Mouse (Mus musculus): ENCODE measurements at regions not wholly inside any gene's neighbourhood (a gene's known extent, or its start where the extent isn't known, plus 50 kb on each side); places are given as distances from the start of the nearest gene placed in this dataset.
"Not testable (repeated sequence)": the region's sequence is repeated elsewhere in the genome, so short reads cannot be mapped to it uniquely, and the experiment has no call there.

DNA sequence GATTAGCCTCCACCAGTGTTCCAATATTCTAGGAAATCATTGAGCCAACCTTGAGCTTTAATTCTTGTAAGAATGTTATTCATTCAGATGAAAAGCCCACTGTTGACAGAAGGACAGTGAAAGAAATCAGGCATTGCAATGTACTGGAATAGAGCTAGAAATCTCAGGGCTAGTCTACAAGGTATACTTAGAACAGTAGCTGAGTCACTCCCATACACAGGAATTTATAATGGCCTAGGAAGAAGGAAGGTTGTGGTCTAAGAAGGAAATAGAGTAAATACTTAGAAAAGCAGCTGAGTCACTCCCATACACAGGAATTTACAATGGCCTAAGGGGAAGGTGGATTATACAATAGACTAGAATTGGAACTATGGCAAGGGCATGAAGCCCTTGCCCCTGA is 174.6 kb downstream of the Fam181b start:
- intact Hi-C loops (cut with DNase I); DNase-seq: not testable (repeated sequence)

DNA sequence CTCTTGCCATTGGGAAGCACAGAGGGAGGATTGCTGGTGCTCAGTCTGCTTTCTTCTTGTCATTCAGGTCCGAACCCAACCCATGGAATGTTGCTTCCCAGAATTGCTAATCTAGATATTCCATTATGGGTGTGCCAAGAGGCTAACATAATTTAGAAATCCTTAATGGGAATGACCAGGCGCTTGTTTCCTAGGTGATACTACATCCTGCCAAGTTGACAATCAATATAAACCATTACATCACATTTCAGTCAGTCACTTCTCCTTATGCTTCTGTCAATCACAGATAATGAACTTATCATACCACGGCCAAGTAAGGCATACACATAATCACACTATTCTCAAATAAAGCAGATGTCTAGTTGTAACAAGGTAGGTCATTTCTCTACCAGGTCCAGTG is 206.1 kb downstream of the Fam181b start:
- intact Hi-C loops (cut with DNase I) = no loop called here
- DNase-seq = no peak

DNA sequence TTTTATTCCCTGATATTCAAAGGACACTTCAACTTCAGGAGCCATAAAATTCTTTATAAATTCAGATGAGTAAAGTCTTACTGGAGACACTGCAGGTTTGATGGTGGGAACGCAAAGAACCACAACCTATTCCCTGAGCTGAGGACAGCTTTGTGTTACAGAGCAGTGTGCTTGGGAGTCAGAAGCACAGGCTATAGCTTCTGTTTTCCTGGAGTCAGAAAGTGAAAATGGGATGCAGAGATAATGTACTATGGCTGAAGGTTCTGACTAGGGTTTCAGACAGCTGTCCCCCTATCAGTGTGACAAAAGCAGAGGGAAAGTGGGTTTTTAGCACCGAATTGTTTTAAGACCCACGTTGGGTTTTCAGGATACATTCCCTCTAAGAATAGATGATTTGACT is 211.8 kb downstream of the Fam181b start:
- intact Hi-C loops (cut with DNase I) = no loop called here
- DNase-seq = no peak

DNA sequence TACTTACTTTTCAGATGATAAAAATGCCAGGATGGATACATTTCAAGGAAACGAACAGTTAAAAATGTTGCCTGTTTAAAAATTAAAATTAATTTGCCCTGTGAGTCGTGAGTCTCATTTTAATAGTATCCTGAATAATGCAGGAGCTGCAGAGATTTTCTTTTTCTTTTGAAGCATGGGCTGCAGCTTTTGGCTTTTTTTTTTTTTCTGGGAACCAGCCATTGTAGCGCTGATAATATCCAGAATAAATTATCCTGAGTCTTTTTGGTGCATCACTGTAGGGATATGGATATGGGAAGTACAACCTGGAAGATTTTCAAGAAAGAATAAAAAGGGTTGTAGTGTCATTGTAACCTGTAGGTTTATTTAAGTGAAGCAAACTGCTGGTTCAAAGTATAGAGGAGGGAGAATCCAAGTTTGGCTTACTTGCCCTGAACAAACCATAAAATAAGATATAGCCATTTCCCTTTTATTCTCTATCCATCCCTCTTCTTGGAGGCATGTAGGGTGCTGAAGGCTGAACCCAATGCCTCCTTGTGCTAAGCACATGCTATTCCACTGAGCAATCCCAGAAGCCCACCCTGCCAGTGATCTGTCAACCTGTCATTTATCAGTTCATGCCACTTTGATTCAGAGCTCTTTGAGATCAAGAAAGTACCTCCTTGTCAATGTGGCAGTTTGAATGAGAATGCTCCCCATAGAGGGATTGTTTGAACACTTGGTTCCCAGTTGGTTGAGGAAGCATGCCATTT is 212.5 kb downstream of the Fam181b start:
- DNase-seq = no peak
- intact Hi-C loops (cut with DNase I) = no loop called here

DNA sequence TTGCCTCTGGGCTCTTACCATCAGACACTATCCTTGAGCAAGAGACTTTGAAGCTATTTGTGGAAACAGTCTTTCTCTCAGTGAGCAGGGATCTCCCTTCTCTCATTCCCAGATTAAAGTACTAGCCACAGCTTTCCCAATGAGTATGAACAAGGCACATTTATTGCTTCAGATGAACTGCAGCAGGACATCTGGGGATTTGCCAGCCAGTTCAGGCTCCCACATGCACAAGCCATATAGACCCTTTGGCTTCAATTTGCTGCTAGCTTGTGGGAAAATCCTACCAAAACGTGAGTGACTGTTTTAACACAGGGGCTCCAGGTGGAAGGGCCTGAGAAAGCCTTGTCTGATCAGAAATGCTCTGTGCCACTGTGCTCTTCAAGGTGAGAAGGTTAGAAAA is 233.1 kb downstream of the Fam181b start:
- intact Hi-C loops (cut with DNase I) = no loop called here
- DNase-seq = peak; percentile 12

DNA sequence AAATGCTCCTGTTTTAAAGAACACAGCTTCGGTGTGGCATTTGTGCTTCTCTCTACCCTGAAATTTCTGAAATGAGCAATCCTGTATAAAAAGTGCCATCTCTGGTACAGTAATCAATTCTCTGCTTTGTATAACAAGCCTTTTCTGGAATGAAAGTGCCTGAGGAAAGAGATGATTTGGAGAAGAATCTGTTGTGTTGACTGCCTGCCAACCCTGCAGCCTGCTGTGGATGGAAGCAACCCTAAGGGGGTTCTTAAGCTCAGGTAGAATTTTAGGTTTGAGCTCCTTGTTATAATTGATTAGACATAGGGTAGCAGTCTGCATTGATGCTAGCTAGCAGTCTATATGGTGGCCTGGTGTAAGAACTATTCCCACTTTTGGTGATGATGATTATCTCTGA is 251.7 kb downstream of the Fam181b start:
- DNase-seq = peak; percentile 4
- intact Hi-C loops (cut with DNase I) = no loop called here

DNA sequence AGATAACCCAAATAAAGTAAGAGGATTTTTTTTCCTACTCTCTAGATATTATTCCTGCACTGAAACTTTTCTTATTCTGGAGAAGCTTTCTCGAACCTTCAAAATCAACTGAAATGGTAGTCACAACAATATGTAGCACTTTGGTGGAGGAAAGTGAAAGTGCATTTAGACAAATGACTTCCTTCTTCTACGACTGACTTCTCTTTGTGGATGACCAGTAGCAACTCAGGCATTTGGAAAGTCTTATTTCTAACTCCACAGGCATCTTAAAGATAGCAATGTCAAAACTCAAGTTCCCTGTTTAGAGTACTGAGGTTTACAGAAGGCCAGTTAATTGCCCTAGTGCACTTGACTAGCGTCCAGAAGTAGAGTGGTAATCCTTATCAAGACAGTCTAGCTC is 252.5 kb downstream of the Fam181b start:
- DNase-seq = no peak
- intact Hi-C loops (cut with DNase I) = no loop called here

DNA sequence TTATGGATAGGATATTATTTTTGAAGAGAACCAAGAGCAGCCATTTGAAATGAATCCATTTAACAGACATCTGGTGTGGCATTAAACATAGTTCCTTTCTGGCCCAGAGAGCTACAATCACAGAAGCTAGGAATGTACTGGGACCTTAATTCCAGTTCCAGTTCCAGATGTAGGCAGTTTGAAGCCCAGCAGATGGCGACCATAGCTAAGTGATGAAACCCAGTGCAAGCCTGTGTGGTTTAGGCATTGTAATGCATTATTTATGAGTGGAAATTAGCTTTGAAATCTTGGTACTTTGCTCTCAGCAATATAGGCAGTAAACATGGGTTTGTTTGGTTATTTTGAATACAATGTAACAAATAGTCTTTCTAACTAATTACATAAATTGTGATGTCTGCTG is 256.8 kb downstream of the Fam181b start:
- DNase-seq = peak; percentile 25
- intact Hi-C loops (cut with DNase I) = loop anchor here (2.0 kb wide), 1 partner anchor 710 kb away; no protein-coding TSS in a partner anchor

All from left cerebral cortex, postnatal 4 days (tissue).